12 mouse cellular contexts compared by ENCODE assay signal in the genomic region with DNA sequence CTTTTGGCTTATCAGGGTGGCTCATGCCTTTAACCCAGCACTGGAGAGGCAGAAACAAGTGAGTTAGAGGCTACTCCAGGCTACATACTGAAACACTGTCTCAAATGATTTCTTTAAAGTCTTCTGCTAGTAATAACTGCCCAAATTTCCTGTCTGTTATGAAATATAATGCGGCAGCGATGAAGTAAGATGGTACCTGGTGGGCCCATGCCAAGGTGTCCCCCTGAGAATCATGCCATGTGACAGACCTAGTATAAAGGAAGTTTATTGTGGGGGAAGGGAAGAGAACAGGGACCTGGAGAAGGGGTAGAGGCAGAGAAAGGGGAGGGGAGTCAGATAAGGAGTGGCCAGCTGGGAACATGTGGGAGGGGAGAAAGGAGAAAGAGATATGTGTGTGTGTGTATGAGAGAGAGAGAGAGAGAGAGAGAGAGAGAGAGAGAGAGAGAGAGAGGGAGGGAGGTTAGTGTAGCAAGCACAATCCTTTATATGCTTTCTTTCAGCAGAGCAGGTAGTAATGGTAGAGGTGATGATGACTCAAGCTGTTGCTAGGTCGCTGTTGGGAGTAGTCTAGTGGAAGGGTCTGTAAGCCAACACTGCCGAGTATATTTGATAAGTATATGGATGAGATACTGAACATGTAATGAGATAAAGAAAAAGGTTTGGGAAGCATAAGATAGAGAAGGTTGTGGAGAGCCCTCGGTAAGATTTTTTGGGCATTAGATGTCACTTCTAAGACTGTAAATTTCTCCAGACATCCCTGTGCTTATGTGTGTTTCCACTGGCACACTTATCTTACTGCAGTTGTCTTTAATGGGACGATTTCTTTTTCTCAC.
DNase-seq lines count a peak whose midpoint lies in the region; ATAC-seq and TF ChIP-seq lines count a peak whose summit lies in the region.
"Had no signal": no experiment of that assay in that cellular context is flagged by ENCODE, and none has a peak within 500 bp of the region (broad histone marks: within the 10 kb centered on the region; RNA-seq: fewer than 3 reads in every experiment).

No protein-coding gene starts in this region.

- ATAC-seq in embryonic facial prominence, embryonic 12.5 days (ENCODE audit: insufficient number of reproducible peaks, insufficient read depth, low FRiP score, low TSS enrichment) = no peak
- ATAC-seq in liver, embryonic 12.5 days = no peak
- ATAC-seq in forebrain, embryonic 15.5 days (replicated peaks) = no peak
- no peak for ATAC-seq in erythroid progenitor cell, adult 5-6 weeks (replicated peaks; ENCODE audit: low FRiP score, poor library complexity, severe bottlenecking)
- ATAC-seq: Patski had no signal

- H3K4me2 ChIP-seq in embryonic facial prominence, embryonic 12.5 days (replicated peaks) = no peak overlapping the region
- peak overlapping the region; percentile 58 for H3K4me2 ChIP-seq in liver, embryonic 12.5 days
- no peak overlapping the region for H3K4me2 ChIP-seq in forebrain, embryonic 15.5 days (replicated peaks)

- peaks cover 3% of the 10 kb centered on the region; the same call in 1 of the 2 replicates for H3K4me1 ChIP-seq in embryonic facial prominence, embryonic 12.5 days
- peaks cover 6% of the 10 kb centered on the region; the same call in 1 of the 2 replicates for H3K4me1 ChIP-seq in embryonic facial prominence, embryonic 10.5 days
- peaks cover 71% of the 10 kb centered on the region for H3K4me1 ChIP-seq in liver, embryonic 12.5 days
- H3K4me1 ChIP-seq in forebrain, embryonic 15.5 days = peaks cover under 1% of the 10 kb centered on the region; the same call in 1 of the 2 replicates

- 85% methylated on average over 6 of the region's 6 CpGs for WGBS in embryonic facial prominence, embryonic 12.5 days
- 93% methylated on average over 6 of the region's 6 CpGs for WGBS in embryonic facial prominence, embryonic 10.5 days
- 48% methylated on average over 6 of the region's 6 CpGs for WGBS in liver, embryonic 12.5 days (ENCODE audit: insufficient replicate concordance)
- 82% methylated on average over 6 of the region's 6 CpGs for WGBS in forebrain, embryonic 15.5 days

- no peaks in the 10 kb centered on the region for H3K27me3 ChIP-seq in embryonic facial prominence, embryonic 12.5 days
- H3K27me3 ChIP-seq in embryonic facial prominence, embryonic 10.5 days (replicated peaks; ENCODE audit: low read depth, poor library complexity, severe bottlenecking) = no peaks in the 10 kb centered on the region
- H3K27me3 ChIP-seq in liver, embryonic 12.5 days (replicated peaks) = no peaks in the 10 kb centered on the region
- no peaks in the 10 kb centered on the region for H3K27me3 ChIP-seq in forebrain, embryonic 15.5 days
- H3K27me3 ChIP-seq: Patski had no signal

- no peaks in the 10 kb centered on the region for H3K9me3 ChIP-seq in embryonic facial prominence, embryonic 12.5 days
- no peaks in the 10 kb centered on the region for H3K9me3 ChIP-seq in embryonic facial prominence, embryonic 10.5 days
- no peaks in the 10 kb centered on the region for H3K9me3 ChIP-seq in liver, embryonic 12.5 days (replicated peaks)
- no peaks in the 10 kb centered on the region for H3K9me3 ChIP-seq in forebrain, embryonic 15.5 days

- no peaks in the 10 kb centered on the region for H3K36me3 ChIP-seq in embryonic facial prominence, embryonic 12.5 days
- H3K36me3 ChIP-seq in embryonic facial prominence, embryonic 10.5 days (replicated peaks) = no peaks in the 10 kb centered on the region
- H3K36me3 ChIP-seq in liver, embryonic 12.5 days = no peaks in the 10 kb centered on the region
- no peaks in the 10 kb centered on the region for H3K36me3 ChIP-seq in forebrain, embryonic 15.5 days

- DNase-seq in embryonic facial prominence, embryonic 10.5 days (ENCODE audit: low spot score) = no peak
- no peak for DNase-seq in layer of hippocampus, adult 2 months (ENCODE audit: low spot score in 2 of 2)
- DNase-seq in layer of hippocampus, postnatal 14 days (ENCODE audit: low spot score in 2 of 2) = no peak
- DNase-seq in CD4-positive helper T cell, adult 2 months (ENCODE audit: low read depth, low spot score) = peak; percentile 45
- DNase-seq: cerebellum, adult 2 months; kidney, adult 11 months; right cerebral cortex, adult 18-20 months had no signal

- H3K9ac ChIP-seq in embryonic facial prominence, embryonic 12.5 days = no peak overlapping the region
- no peak overlapping the region for H3K9ac ChIP-seq in liver, embryonic 12.5 days
- H3K9ac ChIP-seq in forebrain, embryonic 15.5 days (replicated peaks) = no peak overlapping the region

- H3K4me3 ChIP-seq in embryonic facial prominence, embryonic 12.5 days = no peak overlapping the region
- no peak overlapping the region for H3K4me3 ChIP-seq in embryonic facial prominence, embryonic 10.5 days
- no peak overlapping the region for H3K4me3 ChIP-seq in layer of hippocampus, adult 2 months
- no peak overlapping the region for H3K4me3 ChIP-seq in liver, embryonic 12.5 days
- H3K4me3 ChIP-seq in forebrain, embryonic 15.5 days = no peak overlapping the region

- 0 out of 2 replicates have a peak overlapping the region, but pooled peaks have one; percentile 23 for H3K27ac ChIP-seq in embryonic facial prominence, embryonic 12.5 days
- H3K27ac ChIP-seq in embryonic facial prominence, embryonic 10.5 days (replicated peaks) = no peak overlapping the region
- peak overlapping the region; percentile 68 for H3K27ac ChIP-seq in layer of hippocampus, adult 2 months
- H3K27ac ChIP-seq in liver, embryonic 12.5 days = peak overlapping the region; percentile 78
- no peak overlapping the region for H3K27ac ChIP-seq in forebrain, embryonic 15.5 days (replicated peaks)

- no peak for TF ChIP-seq CTCF in layer of hippocampus, adult 2 months (conservative IDR thresholded peaks at IDR 0.05)

Comparison
In these comparisons a context has a peak if more than half of its experiments do, and no peak if none do; other contexts are left out.
1. H3K27ac ChIP-seq: peak in embryonic facial prominence, embryonic 12.5 days (single experiment), layer of hippocampus, adult 2 months (single experiment) and liver, embryonic 12.5 days (single experiment); none in embryonic facial prominence, embryonic 10.5 days (single experiment) and forebrain, embryonic 15.5 days (single experiment).